Mouse (Mus musculus): Measurements from ENCODE around the gene Abhd17a.
"Not testable (repeated sequence)": the region's sequence is repeated elsewhere in the genome, so short reads cannot be mapped to it uniquely, and the experiment has no call there.

Gene Abhd17a

GRCm38 (mm10) chr10:80608435-80608834, 18.3 kb upstream of the Abhd17a start:
- DNase-seq (ENCODE audit: low spot score in 2 of 2) = no peak

GRCm38 (mm10) chr10:80606737-80607350, 16.7 kb upstream of the Abhd17a start:
- no peak for DNase-seq (ENCODE audit: low spot score in 2 of 2)

GRCm38 (mm10) chr10:80606306-80606705, 16.2 kb upstream of the Abhd17a start:
- DNase-seq (ENCODE audit: low spot score in 2 of 2) = no peak

GRCm38 (mm10) chr10:80605721-80606120, 15.6 kb upstream of the Abhd17a start, which contains the start of gene Gm49322:
Gene Gm49322, plus strand, starts transcription at chr10:80606021.
- not testable (repeated sequence) for DNase-seq (ENCODE audit: low spot score in 2 of 2)

- no peak for DNase-seq (ENCODE audit: low spot score in 2 of 2)
Observed at GRCm38 (mm10) chr10:80604988-80605387, 14.8 kb upstream of the Abhd17a start.

GRCm38 (mm10) chr10:80604001-80604509, 13.9 kb upstream of the Abhd17a start:
- no peak for DNase-seq (ENCODE audit: low spot score in 2 of 2)

- no peak for DNase-seq (ENCODE audit: low spot score in 2 of 2)
Observed at GRCm38 (mm10) chr10:80603364-80603763, 13.2 kb upstream of the Abhd17a start.

GRCm38 (mm10) chr10:80602698-80603325, 12.7 kb upstream of the Abhd17a start, which contains the start of the genes Scamp4 and Adat3:
Gene Scamp4, plus strand, starts transcription at chr10:80602872.
Gene Adat3, plus strand, starts transcription at chr10:80602880.
- DNase-seq (ENCODE audit: low spot score in 2 of 2) = peak; percentile 93 to 95

GRCm38 (mm10) chr10:80596318-80596717, 6.2 kb upstream of the Abhd17a start:
- DNase-seq (ENCODE audit: low spot score in 2 of 2) = no peak

- no peak for DNase-seq (ENCODE audit: low spot score in 2 of 2)
Observed at GRCm38 (mm10) chr10:80589127-80589878, 838 bp downstream of the Abhd17a start.

- no peak for DNase-seq (ENCODE audit: low spot score in 2 of 2)
Observed at GRCm38 (mm10) chr10:80587305-80587657, 2.9 kb downstream of the Abhd17a start.

GRCm38 (mm10) chr10:80586407-80587304, 3.5 kb downstream of the Abhd17a start:
- no peak for DNase-seq (ENCODE audit: low spot score in 2 of 2)

- no peak for DNase-seq (ENCODE audit: low spot score in 2 of 2)
Observed at GRCm38 (mm10) chr10:80585581-80585980, 4.6 kb downstream of the Abhd17a start.

- no peak for DNase-seq (ENCODE audit: low spot score in 2 of 2)
Observed at GRCm38 (mm10) chr10:80584642-80585552, 5.2 kb downstream of the Abhd17a start.

- no peak for DNase-seq (ENCODE audit: low spot score in 2 of 2)
Observed at GRCm38 (mm10) chr10:80584045-80584488, 6.1 kb downstream of the Abhd17a start.

- no peak for DNase-seq (ENCODE audit: low spot score in 2 of 2)
Observed at GRCm38 (mm10) chr10:80583047-80583446, 7.1 kb downstream of the Abhd17a start.

GRCm38 (mm10) chr10:80578911-80579310, 11.2 kb downstream of the Abhd17a start:
- DNase-seq (ENCODE audit: low spot score in 2 of 2) = peak; percentile 51 to 67

GRCm38 (mm10) chr10:80578131-80578750, 11.9 kb downstream of the Abhd17a start:
- DNase-seq (ENCODE audit: low spot score in 2 of 2) = peak; percentile 78 to 84

GRCm38 (mm10) chr10:80577195-80578130, 12.7 kb downstream of the Abhd17a start, which contains the start of gene Klf16:
Gene Klf16, minus strand, starts transcription at chr10:80577321.
- peak; percentile 98 to 99 for DNase-seq (ENCODE audit: low spot score in 2 of 2)

Measured in urinary bladder, postnatal 36 days (tissue).